Mouse (Mus musculus) ovary, postnatal 10 days (tissue): Measurements from ENCODE around the gene Fam222a.
A peak's percentile ranks its signal among the peaks of the same experiment; 100 is the strongest.

Source experiments
- DNase-seq: peaks from one replicate; pipeline ENCODE4 v3.0.0; 2022; ENCODE audit warnings: low spot score

The Fam222a gene

GRCm38 (mm10) chr5:114584293-114585104 is 16.7 kb downstream of the Fam222a start:
- no peak for DNase-seq

- no peak for DNase-seq
Measured at GRCm38 (mm10) chr5:114585682-114586081, 17.9 kb downstream of the Fam222a start.

- no peak for DNase-seq
Measured at GRCm38 (mm10) chr5:114587908-114588307, 20.1 kb downstream of the Fam222a start.

GRCm38 (mm10) chr5:114588416-114588815 is 20.6 kb downstream of the Fam222a start:
- no peak for DNase-seq

- DNase-seq = no peak
Measured at GRCm38 (mm10) chr5:114589026-114589425, 21.2 kb downstream of the Fam222a start.

GRCm38 (mm10) chr5:114589454-114589853 is 21.6 kb downstream of the Fam222a start:
- DNase-seq = no peak

GRCm38 (mm10) chr5:114590043-114590913 is 22.5 kb downstream of the Fam222a start:
- no peak for DNase-seq

GRCm38 (mm10) chr5:114591151-114591561 is 23.3 kb downstream of the Fam222a start:
- DNase-seq = no peak

GRCm38 (mm10) chr5:114592463-114593160 is 24.8 kb downstream of the Fam222a start:
- DNase-seq = no peak

- no peak for DNase-seq
Measured at GRCm38 (mm10) chr5:114593161-114593821, 25.5 kb downstream of the Fam222a start.

- no peak for DNase-seq
Measured at GRCm38 (mm10) chr5:114593949-114594348, 26.1 kb downstream of the Fam222a start.

- no peak for DNase-seq
Measured at GRCm38 (mm10) chr5:114594741-114595241, 27.0 kb downstream of the Fam222a start.

- no peak for DNase-seq
Measured at GRCm38 (mm10) chr5:114596604-114597003, 28.8 kb downstream of the Fam222a start.

GRCm38 (mm10) chr5:114597222-114597621 is 29.4 kb downstream of the Fam222a start:
- DNase-seq = no peak

- DNase-seq = no peak
Measured at GRCm38 (mm10) chr5:114597652-114598051, 29.8 kb downstream of the Fam222a start.

GRCm38 (mm10) chr5:114602012-114602411 is 34.2 kb downstream of the Fam222a start:
- DNase-seq = no peak

- no peak for DNase-seq
Measured at GRCm38 (mm10) chr5:114603975-114604374, 36.2 kb downstream of the Fam222a start.

- no peak for DNase-seq
Measured at GRCm38 (mm10) chr5:114604781-114605290, 37.0 kb downstream of the Fam222a start.

- DNase-seq = no peak
Measured at GRCm38 (mm10) chr5:114605981-114606380, 38.2 kb downstream of the Fam222a start.

GRCm38 (mm10) chr5:114607651-114608050 is 39.8 kb downstream of the Fam222a start:
- DNase-seq = no peak

GRCm38 (mm10) chr5:114608516-114608915 is 40.7 kb downstream of the Fam222a start:
- peak; percentile 74 for DNase-seq
